Mouse (Mus musculus): ENCODE measurements around the gene Padi4.

Padi4 gene

DNA sequence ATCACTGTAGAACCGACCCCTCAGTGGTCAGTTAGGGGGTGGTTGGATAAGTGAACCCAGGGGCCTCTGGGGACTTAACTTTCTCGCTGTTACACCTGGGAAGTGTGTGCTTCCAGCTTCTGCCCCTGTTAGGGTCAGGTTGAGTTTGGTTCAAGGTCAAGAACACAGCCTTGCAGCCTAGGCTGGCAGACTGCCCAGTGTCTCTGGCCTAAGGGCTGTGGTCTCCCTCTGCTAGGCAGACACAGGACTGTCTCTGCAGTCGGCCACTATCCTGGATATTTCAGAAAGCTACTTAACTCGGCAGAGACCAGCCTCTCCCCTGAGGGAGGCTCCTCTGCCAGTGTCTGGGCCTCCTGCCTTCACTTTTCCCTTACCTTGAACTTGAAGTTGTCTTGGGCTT lies 69.9 kb downstream of the Padi4 start:
- no peak for DNase-seq (ENCODE audit: extremely low spot score, low read depth, low spot score)

DNA sequence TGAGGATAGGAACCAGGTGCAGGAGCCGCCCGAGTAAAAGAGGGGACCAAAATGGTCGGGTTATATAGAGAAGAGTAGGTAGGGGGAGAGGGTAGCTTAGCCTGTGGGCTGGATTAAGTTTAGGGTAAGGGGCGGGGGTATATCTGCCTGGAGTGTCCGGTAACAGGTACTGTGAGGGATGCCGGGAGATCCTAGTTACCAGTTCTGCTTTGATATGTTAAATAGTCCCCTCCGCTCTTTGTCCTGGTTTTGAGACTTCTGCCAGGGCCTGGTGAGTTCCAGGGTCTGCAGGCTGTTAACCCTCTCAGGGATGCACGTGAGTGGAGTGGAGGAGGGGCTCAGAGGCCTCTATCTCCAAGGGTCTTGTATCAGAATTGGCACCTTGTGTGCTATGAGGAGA lies 70.4 kb downstream of the Padi4 start:
- DNase-seq (ENCODE audit: extremely low spot score, low read depth, low spot score) = no peak

DNA sequence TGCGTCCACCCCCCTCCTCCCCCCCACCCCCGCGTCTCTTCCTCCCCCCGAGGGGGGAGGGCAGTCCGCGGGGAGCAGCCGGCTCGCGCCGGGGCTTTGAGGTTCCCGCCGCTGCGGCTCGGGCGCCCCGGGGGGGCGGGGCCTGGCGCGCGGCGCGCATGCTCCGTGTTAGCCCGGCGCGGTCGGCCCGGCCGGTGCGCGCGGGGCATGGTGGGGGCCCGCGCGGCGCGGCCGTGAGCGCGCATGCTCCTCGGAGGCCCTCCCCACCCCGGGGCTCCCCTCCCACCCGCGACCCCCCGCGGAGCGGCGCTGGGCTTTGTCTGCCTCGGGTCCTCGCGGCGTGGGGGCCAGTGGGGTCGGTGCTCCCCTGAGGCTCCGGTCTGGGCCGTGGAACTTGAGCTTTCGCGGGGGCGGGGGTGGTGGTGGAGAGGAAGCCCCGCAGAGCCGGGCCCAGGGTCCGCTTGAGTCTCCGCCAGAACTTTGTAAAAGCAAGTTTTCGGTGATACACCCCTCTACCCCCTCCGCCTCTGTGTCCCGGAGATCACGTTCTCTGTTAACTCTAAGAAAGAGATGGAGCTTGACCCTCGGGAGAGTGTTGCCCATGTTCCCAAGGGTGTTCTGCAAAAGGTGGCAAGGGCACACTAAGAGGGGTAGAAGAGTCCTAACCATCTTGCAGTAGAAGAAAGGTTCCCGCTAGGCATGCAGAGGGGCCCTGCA lies 71.3 kb downstream of the Padi4 start:
- no peak for DNase-seq (ENCODE audit: extremely low spot score, low read depth, low spot score)

DNA sequence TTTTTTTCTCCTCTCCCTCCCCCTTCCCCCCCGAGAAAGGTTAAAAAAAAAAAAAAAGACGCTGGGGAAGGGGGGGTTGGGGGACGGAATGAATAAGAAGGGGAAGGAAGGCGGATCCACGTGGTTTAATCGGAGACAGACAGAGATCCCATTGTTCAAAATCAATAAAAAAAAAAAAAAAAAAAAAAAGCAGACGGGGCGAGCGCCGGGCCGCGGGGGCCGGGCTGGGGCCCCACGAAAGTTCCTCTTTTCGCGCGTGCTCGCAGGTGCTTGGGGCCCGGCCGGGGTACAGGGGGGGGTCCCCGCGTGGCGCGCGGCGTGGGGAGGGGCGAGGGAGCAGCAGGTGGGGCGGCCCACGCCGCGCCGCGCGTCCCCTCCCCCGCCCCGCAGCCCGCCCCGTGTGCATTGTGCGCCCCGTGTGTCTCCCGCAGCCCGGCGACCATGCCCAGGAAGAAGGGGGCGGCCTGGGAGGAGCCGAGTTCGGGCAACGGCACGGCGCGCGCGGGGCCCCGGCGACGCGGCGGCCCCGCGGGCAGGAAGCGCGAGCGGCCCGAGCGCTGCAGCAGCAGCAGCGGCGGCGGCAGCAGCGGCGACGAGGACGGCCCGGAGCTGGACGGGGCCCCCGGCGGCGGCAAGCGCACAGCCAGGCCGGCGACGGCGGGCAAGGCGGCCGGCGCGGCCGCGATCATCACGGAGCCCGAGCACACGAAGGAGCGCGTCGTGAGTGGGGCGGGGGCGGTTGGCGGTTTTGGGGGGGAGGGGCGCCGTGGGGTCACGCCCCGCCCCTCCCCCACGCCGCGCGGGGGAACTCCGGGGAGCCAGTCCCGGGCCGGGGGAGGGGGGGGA lies 72.1 kb downstream of the Padi4 start:
- DNase-seq (ENCODE audit: extremely low spot score, low read depth, low spot score) = no peak

DNA sequence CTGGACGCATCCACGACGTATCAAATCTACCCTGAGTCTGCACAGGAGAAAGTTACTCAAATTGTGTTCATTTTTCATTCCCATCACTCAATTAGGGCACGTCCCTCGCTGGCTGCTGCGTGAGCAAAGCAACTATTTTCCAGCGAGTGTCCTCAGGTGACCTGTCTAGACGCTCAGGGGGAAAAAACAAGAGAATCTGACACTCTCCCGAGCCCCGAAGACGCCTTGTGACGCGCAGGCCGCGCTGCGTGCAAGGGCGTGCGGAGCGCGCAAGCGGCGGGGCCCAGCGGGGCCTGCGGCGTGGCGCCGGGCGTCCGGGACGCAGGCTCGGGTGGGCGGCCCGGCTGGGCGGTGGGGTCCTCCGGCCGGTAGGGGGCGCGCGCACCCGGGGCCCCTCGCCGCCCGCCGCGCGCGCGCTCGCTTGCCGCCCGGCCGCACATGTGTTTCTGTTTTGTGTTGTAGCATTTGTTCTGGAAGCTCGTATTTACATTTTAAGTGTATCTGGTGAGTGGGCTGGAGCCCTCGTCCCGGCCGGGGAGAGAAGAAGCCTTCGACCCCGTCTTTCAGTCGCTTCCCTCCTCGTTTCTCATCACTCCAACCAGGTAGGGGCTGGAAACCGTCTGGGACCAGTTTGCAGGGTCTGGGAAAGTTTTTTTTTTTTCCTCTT lies 72.9 kb downstream of the Padi4 start:
- no peak for DNase-seq (ENCODE audit: extremely low spot score, low read depth, low spot score)

DNA sequence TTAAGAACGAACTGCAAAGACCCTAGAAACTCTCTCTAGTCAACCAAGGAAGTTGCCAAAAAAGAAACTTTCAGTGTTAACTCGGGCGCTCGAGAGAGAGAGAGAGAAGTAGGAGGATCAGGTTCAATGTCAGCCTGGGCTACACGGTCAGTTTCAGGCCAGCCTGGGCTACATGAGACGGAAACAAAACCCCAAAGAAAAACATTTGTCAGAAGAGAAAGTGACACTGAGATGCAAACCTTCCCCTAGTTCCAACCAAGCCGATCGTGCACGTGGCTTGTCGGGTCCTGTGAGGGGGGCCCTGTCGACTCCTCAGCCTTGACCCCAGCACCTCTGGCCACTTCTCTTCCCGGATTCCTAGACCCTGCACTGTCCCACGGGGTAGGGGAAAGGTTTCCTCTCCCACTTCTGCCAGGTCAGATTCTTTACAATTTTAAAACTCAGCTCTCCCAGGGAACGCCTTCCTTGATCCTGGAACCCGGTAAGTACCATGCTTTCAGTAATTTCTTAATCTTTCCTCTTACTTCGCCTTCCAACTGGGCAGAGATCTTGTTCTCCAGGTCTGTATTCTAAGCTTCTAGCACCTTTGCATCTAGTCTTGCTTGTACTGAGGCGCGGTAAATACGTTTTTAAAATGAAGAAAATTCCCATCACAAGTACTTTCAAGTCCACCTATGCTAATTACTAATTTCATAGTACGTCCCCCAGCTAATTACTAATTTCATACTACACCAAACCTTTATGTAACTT lies 73.6 kb downstream of the Padi4 start, which contains the start of gene Rcc2:
Rcc2 (plus strand) TSS at position 273 of the 750 bp plus-strand sequence.
- no peak for DNase-seq (ENCODE audit: extremely low spot score, low read depth, low spot score)

DNA sequence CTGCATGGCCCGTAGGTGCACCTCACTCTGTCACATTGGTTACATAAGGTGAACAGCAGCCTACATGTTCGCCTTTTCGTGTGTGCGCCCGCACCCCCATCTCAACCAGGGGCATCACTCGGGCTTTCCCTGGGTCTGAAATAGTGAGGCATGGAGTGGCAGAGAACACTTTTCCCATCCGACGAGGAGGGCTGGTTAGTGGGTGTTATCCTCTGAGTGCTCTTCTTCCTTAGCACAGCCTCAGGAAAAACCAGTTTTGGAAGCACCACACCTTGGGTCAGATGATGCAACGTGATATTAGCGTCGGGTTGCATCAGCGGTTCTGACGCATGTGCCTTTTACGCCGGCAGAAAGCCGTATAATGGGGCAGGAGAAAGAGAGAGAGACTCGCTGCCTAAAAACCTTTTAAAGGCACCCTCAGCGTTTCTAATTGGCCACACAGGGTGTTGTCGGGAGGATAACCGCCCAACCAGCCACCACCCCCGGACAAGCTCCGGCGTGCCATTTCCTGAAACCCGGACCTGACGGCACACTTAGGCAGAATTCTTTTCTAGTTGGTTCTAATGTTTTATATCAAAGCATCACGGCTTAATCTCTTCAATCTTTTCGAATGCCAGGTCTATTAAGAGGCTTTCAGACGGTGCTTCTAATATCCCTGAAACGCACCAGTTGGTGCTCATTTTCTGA lies 74.5 kb downstream of the Padi4 start:
- no peak for DNase-seq (ENCODE audit: extremely low spot score, low read depth, low spot score)
